Mouse (Mus musculus) cortical plate, adult 2 months (tissue): Measurements from ENCODE around the gene Itga6.

Experiments
- CTCF ChIP-seq: fragments of 200-500 bp; IDR thresholded peaks from 2 replicates; pipeline ENCODE4 v1.5.1; 2011; ENCODE audit warnings: mild to moderate bottlenecking, control low read depth, low read length; ENCODE audit not compliant: insufficient read depth; ENCODE audit errors: extremely low read depth
- POLR2A ChIP-seq: fragments of 200-500 bp; IDR thresholded peaks from 2 replicates; pipeline ENCODE4 v1.6.1; 2011; ENCODE audit warnings: mild to moderate bottlenecking, low read length, control low read depth; ENCODE audit not compliant: insufficient read depth; ENCODE audit errors: extremely low read depth

DNA sequence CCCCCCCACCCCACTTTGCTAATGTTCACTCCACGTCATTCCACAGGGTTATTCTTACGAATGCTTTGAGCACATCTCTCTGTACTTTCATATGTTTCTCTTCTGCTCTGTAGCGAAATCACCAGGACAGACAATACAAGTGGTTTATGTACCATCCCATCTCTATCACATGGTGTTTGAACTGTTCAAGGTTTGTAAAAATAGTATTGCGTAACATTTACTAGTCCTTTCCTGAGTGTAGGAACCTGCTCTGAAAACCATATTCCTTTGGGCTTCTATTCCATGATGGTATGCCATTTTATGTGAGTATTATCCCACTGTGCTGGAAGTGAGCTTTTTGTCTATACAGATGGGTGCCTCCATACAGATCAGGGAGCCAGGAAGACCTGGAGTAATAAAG is 141.9 kb downstream of the Itga6 start:
- TF ChIP-seq CTCF = no peak
- TF ChIP-seq POLR2A = no peak
